Mouse (Mus musculus) thymus, adult 2 months (tissue): Measurements from ENCODE around the gene Erlin1. TPM values are rescaled to one million over a fixed set of nuclear protein-coding genes. Genes with fewer than 3 reads are reported as not detected.

ENCODE experiments used
- DNase-seq: peaks from one replicate; pipeline ENCODE4 v3.0.0; 2021
- H3K27ac ChIP-seq: fragments of 200-500 bp; 2 replicates; pipeline ENCODE4 v1.5.1; 2012; ENCODE audit warnings: low read length, control low read depth; ENCODE audit not compliant: control insufficient read depth, insufficient read depth
- H3K27me3 ChIP-seq: fragments of 200-500 bp; 2 replicates; pipeline ENCODE4 v1.6.1; 2012; ENCODE audit warnings: mild to moderate bottlenecking, low read length, moderate library complexity, mixed read lengths; ENCODE audit not compliant: control insufficient read depth, insufficient read depth
- H3K36me3 ChIP-seq: fragments of 200-500 bp; 2 replicates; pipeline ENCODE4 v1.6.1; 2012; ENCODE audit warnings: mild to moderate bottlenecking, low read length, moderate library complexity; ENCODE audit not compliant: control insufficient read depth, insufficient read depth
- H3K4me1 ChIP-seq: fragments of 200-500 bp; replicated peaks from 2 replicates; pipeline ENCODE4 v1.6.1; 2012; ENCODE audit warnings: low read length; ENCODE audit not compliant: control insufficient read depth, insufficient read depth
- H3K4me3 ChIP-seq: fragments of 200-500 bp; 2 replicates; pipeline ENCODE4 v1.5.1; 2012; ENCODE audit warnings: mild to moderate bottlenecking, low read length, control low read depth, moderate library complexity; ENCODE audit not compliant: control insufficient read depth, insufficient read depth
- CTCF ChIP-seq: fragments of 200-500 bp; IDR thresholded peaks from 2 replicates; pipeline ENCODE4 v1.5.1; 2012; ENCODE audit warnings: mild to moderate bottlenecking, control low read depth, low read length, moderate library complexity, borderline replicate concordance; ENCODE audit not compliant: control insufficient read depth, poor library complexity, insufficient read depth; ENCODE audit errors: extremely low read depth
- POLR2A ChIP-seq: fragments of 200-500 bp; IDR thresholded peaks from 2 replicates; pipeline ENCODE4 v1.6.1; 2012; ENCODE audit warnings: mild to moderate bottlenecking, low read length, control low read depth, moderate library complexity; ENCODE audit not compliant: control insufficient read depth, poor library complexity, insufficient read depth; ENCODE audit errors: extremely low read depth
- WGBS: fragments of 180-500 bp; shearing (Covaris S2); methylation state at CpG from one replicate; pipeline ENCODE4 v1.1.7; 2018; 5-methylcytosine and 5-hydroxymethylcytosine counted together
- polyA plus RNA-seq: library from polyadenylated mRNA; depleted of rRNA; stranded (reverse); fragments of >200 nt; gene quantifications from 2 replicates; pipeline ENCODE4 v1.2.3, GENCODE M21; 2012

Erlin1 gene
- polyA plus RNA-seq, 1 experiment = 8.0 TPM

DNA sequence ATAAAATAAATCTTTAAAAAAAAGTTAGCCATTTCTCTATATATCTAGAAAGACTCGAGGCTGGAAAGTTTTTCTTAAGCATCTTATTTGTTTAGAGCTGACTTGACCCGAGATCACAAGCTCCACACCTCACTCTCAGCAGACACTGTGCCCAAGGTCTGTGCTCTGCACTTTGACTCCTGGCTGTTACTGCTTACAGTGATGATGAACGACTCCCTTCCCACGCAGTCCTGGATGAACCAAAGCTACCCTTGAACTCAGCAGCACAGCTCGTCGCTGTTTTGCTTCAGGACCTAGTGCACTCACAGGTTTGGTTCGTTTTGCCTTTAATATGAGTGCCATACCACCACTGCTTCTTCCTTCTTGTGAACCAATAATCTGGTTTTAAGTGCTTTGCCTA is 5.8 kb downstream of the Erlin1 start:
- 94% methylated on average over 7 of the region's 7 CpGs for WGBS
- H3K36me3 ChIP-seq = no peaks in the 10 kb centered on the region
- H3K4me3 ChIP-seq = no peak overlapping the region
- no peak overlapping the region for H3K27ac ChIP-seq
- H3K27me3 ChIP-seq = no peaks in the 10 kb centered on the region
- no peaks in the 10 kb centered on the region for H3K4me1 ChIP-seq
- TF ChIP-seq POLR2A (no peak), CTCF (no peak)
- DNase-seq = no peak

DNA sequence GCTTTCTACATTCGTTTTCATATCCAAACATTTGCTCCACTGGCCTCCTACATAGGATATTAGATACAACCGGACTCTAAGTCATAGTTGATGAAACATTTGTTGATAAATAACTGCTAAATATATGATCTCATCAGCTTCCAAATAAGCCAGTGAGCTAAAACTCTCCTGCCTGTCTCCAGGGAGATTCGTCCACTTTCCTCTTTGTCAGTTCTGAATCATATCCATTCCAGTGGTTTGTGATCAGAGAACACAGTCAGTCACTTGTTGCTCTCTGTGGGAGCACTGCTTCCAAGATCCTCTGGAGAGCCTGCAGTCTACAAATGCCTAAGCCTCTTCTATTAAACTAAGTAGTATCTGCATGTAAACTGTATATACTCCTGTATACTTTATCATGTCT is 9.4 kb downstream of the Erlin1 start:
- Histone ChIP-seq H3K27ac (no peak overlapping the region), H3K36me3 (peaks cover 5% of the 10 kb centered on the region; the same call in 1 of the 2 replicates), H3K27me3 (no peaks in the 10 kb centered on the region), H3K4me1 (no peaks in the 10 kb centered on the region), H3K4me3 (no peak overlapping the region)
- no peak for DNase-seq
- TF ChIP-seq CTCF (no peak), POLR2A (no peak)
- 97% methylated on average over 3 of the region's 3 CpGs for WGBS

DNA sequence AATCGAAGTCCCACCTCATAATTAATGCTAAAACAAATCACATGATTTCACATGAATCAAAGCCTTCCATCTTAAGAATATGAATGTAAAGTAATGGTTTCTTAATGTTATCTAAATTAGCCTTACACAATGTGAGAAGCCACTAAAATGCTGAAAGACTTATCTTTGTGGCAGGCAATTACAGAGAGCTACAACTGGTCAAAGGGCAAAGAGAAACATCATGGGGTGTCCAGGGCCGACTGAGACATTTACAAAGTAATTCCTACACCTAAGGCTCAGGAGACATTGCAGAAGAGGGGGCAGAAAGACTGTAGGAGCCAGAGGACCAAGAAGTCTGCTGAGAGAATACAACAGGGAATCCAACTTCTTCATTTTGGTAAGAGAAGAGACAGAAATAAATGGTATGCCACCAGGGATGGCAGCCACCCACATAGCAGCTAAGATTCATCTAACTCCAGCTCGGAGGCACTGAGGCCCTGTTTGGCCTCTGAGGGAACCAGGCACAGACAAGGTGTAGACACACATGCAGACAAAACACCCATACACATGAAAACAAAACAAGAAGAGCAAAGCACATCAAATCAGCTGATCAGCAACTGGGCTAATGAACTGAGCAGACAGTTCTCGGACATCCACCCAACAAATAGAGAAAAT is 14.3 kb downstream of the Erlin1 start:
- TF ChIP-seq POLR2A = no peak
- TF ChIP-seq CTCF = no peak
- no peak for DNase-seq
- 92% methylated on average over 4 of the region's 4 CpGs for WGBS
- no peak overlapping the region for H3K27ac ChIP-seq
- peaks cover 5% of the 10 kb centered on the region; the same call in 1 of the 2 replicates for H3K36me3 ChIP-seq
- H3K4me3 ChIP-seq = no peak overlapping the region
- H3K27me3 ChIP-seq = no peaks in the 10 kb centered on the region
- H3K4me1 ChIP-seq = no peaks in the 10 kb centered on the region

DNA sequence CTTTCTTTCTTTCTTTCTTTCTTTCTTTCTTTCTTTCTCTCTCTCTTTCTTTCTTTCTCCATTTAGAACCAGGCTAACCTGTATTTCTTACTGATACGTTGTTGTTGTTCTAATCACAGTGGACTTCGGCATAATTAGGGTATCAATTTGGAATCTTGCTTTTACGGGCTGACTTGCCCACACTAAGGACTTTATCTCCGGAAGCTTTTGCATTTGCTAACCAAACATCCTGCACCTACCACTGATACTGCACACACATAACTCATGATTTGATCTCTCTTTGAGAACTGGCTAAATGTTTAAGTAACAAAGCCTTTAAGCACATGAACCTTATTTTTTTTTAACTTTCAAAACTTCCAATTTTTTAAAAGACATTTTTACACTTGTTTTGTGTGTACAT is 19.2 kb downstream of the Erlin1 start:
- Histone ChIP-seq H3K36me3 (0 out of 2 replicates have a peak, but pooled peaks cover 2% of the 10 kb centered on the region), H3K4me1 (no peaks in the 10 kb centered on the region), H3K4me3 (no peak overlapping the region), H3K27ac (no peak overlapping the region), H3K27me3 (no peaks in the 10 kb centered on the region)
- no peak for TF ChIP-seq CTCF
- no peak for TF ChIP-seq POLR2A
- no peak for DNase-seq
- 90% methylated on average over 4 of the region's 4 CpGs for WGBS

DNA sequence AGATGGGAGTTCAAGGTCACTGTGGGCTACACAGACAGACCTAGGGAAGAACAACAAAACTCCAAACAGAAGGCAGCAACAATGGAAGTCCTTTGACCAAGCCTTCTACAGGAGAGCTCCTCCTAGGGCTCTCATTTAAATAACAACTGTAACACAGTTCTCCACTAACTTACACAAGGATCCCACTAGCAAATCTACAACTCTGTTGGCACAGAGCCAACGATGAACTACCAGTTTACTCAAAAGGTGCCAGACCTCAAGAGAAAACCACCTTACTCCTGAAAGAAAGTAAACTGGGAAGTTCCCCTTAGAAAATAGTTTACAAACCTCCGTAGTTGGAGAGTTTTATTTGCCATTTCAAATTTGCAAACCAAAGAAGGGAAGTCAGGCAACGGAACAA is 20.3 kb downstream of the Erlin1 start:
- TF ChIP-seq POLR2A (no peak), CTCF (no peak)
- H3K4me3 ChIP-seq = no peak overlapping the region
- no peaks in the 10 kb centered on the region for H3K27me3 ChIP-seq
- no peaks in the 10 kb centered on the region for H3K4me1 ChIP-seq
- DNase-seq = no peak
- H3K27ac ChIP-seq = no peak overlapping the region
- peaks cover 4% of the 10 kb centered on the region; the same call in 1 of the 2 replicates for H3K36me3 ChIP-seq
- 80% methylated on average over 3 of the region's 3 CpGs for WGBS

DNA sequence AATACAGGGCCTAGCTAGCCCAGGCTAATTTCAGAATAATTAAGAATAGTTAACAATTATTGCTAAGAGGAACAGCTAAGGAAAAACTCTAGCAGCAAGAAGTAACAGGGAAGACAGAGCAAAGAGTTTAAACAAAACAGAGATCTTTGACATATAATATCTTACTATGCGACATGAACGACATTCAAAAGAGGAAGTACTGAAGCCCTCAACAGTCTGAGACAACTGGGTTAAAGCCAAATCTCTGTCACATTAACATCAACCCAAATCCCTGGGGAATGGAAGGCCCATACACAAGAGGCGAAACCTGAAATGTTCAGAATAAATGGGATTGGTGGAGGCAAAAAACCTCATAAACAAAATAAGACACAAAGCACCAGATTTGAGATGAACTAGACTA is 23.7 kb downstream of the Erlin1 start:
- H3K4me3 ChIP-seq = no peak overlapping the region
- H3K36me3 ChIP-seq = peaks cover 4% of the 10 kb centered on the region; the same call in 1 of the 2 replicates
- H3K27me3 ChIP-seq = no peaks in the 10 kb centered on the region
- no peak overlapping the region for H3K27ac ChIP-seq
- 78% methylated on average over 3 of the region's 3 CpGs for WGBS
- no peak for DNase-seq
- no peak for TF ChIP-seq CTCF
- no peak for TF ChIP-seq POLR2A
- no peaks in the 10 kb centered on the region for H3K4me1 ChIP-seq

DNA sequence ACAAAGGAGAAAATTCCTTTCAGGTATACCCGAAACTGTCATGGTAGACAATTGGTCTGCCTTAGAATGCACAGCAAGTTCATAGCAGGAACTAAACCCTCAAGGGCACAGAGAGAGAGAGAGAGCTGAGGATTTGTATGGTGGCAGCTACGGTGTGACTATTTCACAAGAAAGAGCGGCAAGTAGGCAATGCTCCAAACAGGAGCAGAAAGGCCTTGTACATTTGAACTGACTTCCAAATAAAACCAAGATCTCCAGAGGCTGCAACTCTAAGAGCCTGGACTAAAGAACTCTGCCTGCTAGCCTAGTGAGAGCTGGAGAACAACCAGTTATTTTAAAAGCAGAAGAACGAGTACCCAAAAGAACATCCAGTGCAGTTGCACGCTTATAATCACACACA is 27.5 kb downstream of the Erlin1 start:
- no peaks in the 10 kb centered on the region for H3K27me3 ChIP-seq
- no peaks in the 10 kb centered on the region for H3K4me1 ChIP-seq
- TF ChIP-seq POLR2A (no peak), CTCF (no peak)
- DNase-seq = no peak
- WGBS = 94% methylated on average over 5 of the region's 5 CpGs
- H3K27ac ChIP-seq = no peak overlapping the region
- H3K4me3 ChIP-seq = no peak overlapping the region
- H3K36me3 ChIP-seq = peaks cover 9% of the 10 kb centered on the region
